Mouse (Mus musculus) kidney, adult 2 months (tissue): Measurements from ENCODE around the gene AI837181. TPM values are rescaled to one million over a fixed set of nuclear protein-coding genes. Genes with fewer than 3 reads are reported as not detected.
"Not testable (repeated sequence)": the region's sequence is repeated elsewhere in the genome, so short reads cannot be mapped to it uniquely, and the experiment has no call there.

ENCODE experiments used
- DNase-seq: peaks from one replicate; pipeline ENCODE4 v3.0.0; 2021
- H3K27ac ChIP-seq: fragments of 200-500 bp; 2 replicates; pipeline ENCODE4 v1.5.1; 2012; ENCODE audit warnings: low read depth, low read length, control low read depth, inconsistent platforms; ENCODE audit not compliant: insufficient read depth
- H3K27me3 ChIP-seq: fragments of 200-500 bp; replicated peaks from 2 replicates; pipeline ENCODE4 v1.6.1; 2012; ENCODE audit warnings: mild to moderate bottlenecking, moderate library complexity, low read length, inconsistent platforms; ENCODE audit not compliant: control insufficient read depth, insufficient read depth
- H3K36me3 ChIP-seq: fragments of 200-500 bp; 2 replicates; pipeline ENCODE4 v1.6.1; 2012; ENCODE audit warnings: mild to moderate bottlenecking, moderate library complexity, low read length, inconsistent platforms; ENCODE audit not compliant: control insufficient read depth, insufficient read depth
- H3K4me1 ChIP-seq: fragments of 200-500 bp; 2 replicates; pipeline ENCODE4 v1.6.1; 2011; ENCODE audit warnings: low read length; ENCODE audit not compliant: control insufficient read depth, insufficient read depth
- H3K4me3 ChIP-seq: fragments of 200-500 bp; 2 replicates; pipeline ENCODE4 v1.5.1; 2011; ENCODE audit warnings: mild to moderate bottlenecking, low read depth, low read length, control low read depth; ENCODE audit not compliant: insufficient read depth
- CTCF ChIP-seq: fragments of 200-500 bp; conservative IDR thresholded peaks from 2 replicates; pipeline ENCODE4 v1.5.1; 2011; ENCODE audit warnings: low read depth, mild to moderate bottlenecking, control low read depth, low read length, moderate library complexity, mixed read lengths; ENCODE audit not compliant: insufficient read depth, insufficient read length
- POLR2A ChIP-seq: fragments of 200-500 bp; IDR thresholded peaks from one replicate; pipeline ENCODE4 v1.6.1; 2011; ENCODE audit warnings: low read depth, low read length, control low read depth
- WGBS: fragments of 180-500 bp; shearing (Covaris S2); methylation state at CpG from one replicate; pipeline ENCODE4 v1.1.7; 2018; 5-methylcytosine and 5-hydroxymethylcytosine counted together
- polyA plus RNA-seq: library from polyadenylated mRNA; depleted of rRNA; stranded (reverse); fragments of >200 nt; gene quantifications from 2 replicates; pipeline ENCODE4 v1.2.3, GENCODE M21; 2012

The AI837181 gene
- polyA plus RNA-seq, 1 experiment, result 71.4 TPM

DNA sequence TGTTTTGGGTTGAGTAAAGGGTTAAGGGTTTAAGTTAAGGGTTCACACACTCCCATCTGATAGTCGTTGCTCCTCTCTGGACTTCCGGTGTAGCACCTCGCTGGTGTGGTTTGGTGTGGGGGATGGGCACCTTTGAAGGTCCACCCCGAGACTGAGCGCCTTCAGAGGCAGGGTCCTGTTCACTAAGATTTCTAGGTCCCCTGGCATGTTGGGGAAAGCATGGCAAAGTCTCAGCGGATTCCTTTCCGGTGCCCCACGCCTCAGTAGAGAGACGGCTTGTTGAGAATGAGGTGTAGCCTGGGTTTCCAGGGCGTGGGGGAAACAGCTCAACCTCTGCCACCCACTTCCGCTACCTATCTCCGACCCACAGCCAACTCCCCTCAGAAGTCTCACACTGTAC lies 35.3 kb upstream of the AI837181 start:
- Histone ChIP-seq H3K27me3 (no peaks in the 10 kb centered on the region), H3K4me1 (peaks cover 11% of the 10 kb centered on the region; the same call in 1 of the 2 replicates), H3K27ac (no peak overlapping the region), H3K36me3 (no peaks in the 10 kb centered on the region), H3K4me3 (peak overlapping the region; percentile 39)
- TF ChIP-seq POLR2A (no peak), CTCF (no peak)
- DNase-seq, result peak; percentile 29
- 7% methylated on average over 12 of the region's 12 CpGs for WGBS

DNA sequence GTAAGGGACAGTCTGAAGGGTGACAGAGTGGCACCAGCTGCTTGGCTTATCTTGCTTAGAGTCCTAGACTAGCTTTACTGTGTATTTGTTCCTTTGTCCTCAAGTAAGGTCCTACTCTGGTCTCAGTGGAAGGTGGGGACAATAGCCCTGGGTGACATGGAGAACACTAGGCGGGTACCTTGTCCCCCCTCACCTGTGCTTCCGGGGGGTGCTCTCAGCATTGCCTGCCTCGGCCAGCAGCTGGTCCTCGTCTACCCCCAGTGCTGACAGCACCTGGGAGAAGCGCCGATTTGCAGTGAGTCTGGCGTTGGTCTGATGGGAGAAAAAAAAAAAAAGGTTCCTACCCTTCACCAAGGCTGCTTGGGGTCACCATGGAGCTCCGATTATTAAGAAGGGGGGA lies 34.5 kb upstream of the AI837181 start:
- H3K4me3 ChIP-seq, result no peak overlapping the region
- peaks cover 11% of the 10 kb centered on the region; the same call in 1 of the 2 replicates for H3K4me1 ChIP-seq
- TF ChIP-seq POLR2A (no peak), CTCF (no peak)
- no peak for DNase-seq
- H3K27ac ChIP-seq, result no peak overlapping the region
- no peaks in the 10 kb centered on the region for H3K36me3 ChIP-seq
- WGBS, result 60% methylated on average over 8 of the region's 8 CpGs
- no peaks in the 10 kb centered on the region for H3K27me3 ChIP-seq

DNA sequence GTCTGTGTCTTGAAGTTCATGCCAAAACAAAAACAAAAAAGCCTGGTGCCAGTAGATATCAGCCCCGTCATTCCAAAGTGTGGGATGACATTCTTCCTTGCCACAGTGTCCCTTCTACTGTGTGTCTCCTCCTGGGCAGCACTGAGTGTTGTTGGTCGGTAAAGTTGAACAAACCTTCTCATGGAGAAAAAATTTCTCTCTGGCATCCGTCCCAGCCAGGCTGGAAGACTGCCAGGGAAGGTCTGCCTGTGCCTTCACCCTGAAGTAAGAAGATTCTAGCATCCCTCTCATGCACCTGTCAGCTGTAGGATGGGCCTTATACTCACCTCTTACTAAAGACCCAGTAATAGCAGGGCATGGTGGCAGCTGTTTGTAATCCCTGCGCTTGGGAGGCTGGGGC lies 32.1 kb upstream of the AI837181 start:
- 36% methylated on average over 4 of the region's 4 CpGs for WGBS
- H3K27ac ChIP-seq, result no peak overlapping the region
- H3K4me1 ChIP-seq, result peaks cover under 1% of the 10 kb centered on the region; the same call in 1 of the 2 replicates
- no peak overlapping the region for H3K4me3 ChIP-seq
- no peaks in the 10 kb centered on the region for H3K27me3 ChIP-seq
- DNase-seq, result peak; percentile 85
- H3K36me3 ChIP-seq, result no peaks in the 10 kb centered on the region
- no peak for TF ChIP-seq POLR2A
- no peak for TF ChIP-seq CTCF

DNA sequence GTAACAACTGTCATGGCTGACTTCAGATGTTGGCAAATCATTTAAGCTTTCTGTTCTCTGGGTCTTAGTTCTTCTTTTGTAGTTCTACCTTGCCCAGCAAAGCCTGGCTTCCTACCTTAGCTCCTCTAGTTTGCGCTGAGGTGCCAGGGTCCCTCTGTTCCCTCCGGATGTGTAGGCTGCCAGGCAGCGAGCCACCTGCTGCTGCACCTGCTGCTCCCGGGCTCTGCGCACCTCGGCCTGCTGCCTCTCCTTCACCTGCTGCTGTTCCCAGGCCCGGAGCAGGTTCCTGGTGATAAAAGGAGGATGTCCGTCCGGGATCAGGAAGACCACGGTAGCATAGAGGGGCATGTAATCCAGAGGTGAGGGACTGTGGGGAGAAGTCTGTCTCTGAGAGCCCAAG lies 30.8 kb upstream of the AI837181 start:
- Histone ChIP-seq H3K4me3 (no peak overlapping the region), H3K27me3 (no peaks in the 10 kb centered on the region), H3K4me1 (no peaks in the 10 kb centered on the region), H3K36me3 (no peaks in the 10 kb centered on the region), H3K27ac (no peak overlapping the region)
- DNase-seq, result no peak
- TF ChIP-seq CTCF (no peak), POLR2A (no peak)
- WGBS, result 50% methylated on average over 10 of the region's 10 CpGs

DNA sequence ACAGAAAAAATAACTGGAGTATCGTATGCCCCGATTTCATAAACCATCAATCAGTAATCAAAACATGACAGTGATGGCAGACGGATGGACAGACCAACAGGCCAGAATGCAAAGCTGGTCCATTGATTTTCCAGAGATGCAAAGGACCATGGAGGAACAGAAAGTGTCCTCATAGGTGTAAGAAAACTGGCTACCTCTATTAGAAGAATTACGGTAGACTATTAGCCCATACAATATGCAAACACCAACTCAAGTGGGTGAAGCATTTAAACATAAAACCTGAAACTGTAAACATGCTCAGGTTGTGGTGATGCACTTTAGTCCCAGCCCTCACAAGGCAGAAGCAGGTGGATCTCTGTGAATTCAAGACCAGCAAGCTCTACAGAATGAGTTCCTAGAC lies 29.6 kb upstream of the AI837181 start:
- Histone ChIP-seq H3K4me1 (no peaks in the 10 kb centered on the region), H3K27ac (no peak overlapping the region), H3K4me3 (no peak overlapping the region), H3K36me3 (no peaks in the 10 kb centered on the region), H3K27me3 (no peaks in the 10 kb centered on the region)
- no peak for DNase-seq
- TF ChIP-seq POLR2A, result no peak
- no peak for TF ChIP-seq CTCF
- 71% methylated on average over 4 of the region's 4 CpGs for WGBS

DNA sequence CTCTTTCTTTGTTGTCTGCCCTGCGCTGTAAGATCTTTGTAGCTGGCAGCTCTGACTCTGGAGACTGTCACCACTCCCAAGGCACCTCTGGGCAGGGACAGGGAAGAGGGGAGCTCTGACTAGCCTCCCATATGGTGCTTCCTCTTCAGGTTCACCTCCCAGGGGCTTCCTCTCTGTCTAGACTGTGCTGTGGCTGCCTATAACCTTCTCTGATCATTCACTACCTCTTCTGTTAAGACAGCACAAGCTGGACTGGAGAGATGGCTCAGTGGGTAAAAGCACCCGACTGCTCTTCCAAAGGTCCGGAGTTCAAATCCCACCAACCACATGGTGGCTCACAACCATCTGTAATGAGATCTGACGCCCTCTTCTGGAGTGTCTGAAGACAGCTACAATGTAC lies 23.9 kb upstream of the AI837181 start:
- not testable (repeated sequence) for H3K36me3 ChIP-seq, H3K4me1 ChIP-seq, H3K27me3 ChIP-seq, DNase-seq, H3K27ac ChIP-seq, H3K4me3 ChIP-seq
- WGBS, result 79% methylated on average over 4 of the region's 4 CpGs

DNA sequence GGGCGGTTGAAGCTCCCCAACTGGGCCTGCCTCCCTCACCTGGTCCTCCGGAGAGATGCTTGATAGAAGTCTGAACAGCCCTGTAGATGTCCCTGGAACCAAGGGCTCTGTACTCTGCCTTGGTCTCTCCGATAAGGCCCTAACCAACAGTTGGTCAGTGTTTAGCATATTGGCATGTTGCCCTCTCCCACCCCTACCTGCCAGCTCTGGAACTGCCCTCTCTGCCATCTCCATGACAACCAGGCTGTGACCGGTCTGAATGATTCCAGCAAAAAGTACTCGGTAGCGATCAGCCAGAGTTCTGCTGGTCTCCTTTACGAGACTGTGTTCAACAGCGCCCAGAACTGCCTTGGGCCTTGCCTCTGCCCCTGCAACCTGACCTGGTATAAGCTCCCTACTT lies 22.7 kb upstream of the AI837181 start, which contains the start of gene Tsga10ip:
Gene Tsga10ip, minus strand, starts transcription at position 234 of the 400 bp plus-strand sequence.
- H3K27ac ChIP-seq, result no peak within 1 kb of the TSS
- WGBS, result 56% methylated on average over 8 of the region's 8 CpGs
- peaks cover 4% of the 10 kb centered on the region; the same call in 1 of the 2 replicates for H3K4me1 ChIP-seq
- no peak for TF ChIP-seq POLR2A
- no peak for TF ChIP-seq CTCF
- DNase-seq, result no peak
- no peaks in the 10 kb centered on the region for H3K36me3 ChIP-seq
- H3K27me3 ChIP-seq, result no peaks in the 10 kb centered on the region
- no peak within 1 kb of the TSS for H3K4me3 ChIP-seq

DNA sequence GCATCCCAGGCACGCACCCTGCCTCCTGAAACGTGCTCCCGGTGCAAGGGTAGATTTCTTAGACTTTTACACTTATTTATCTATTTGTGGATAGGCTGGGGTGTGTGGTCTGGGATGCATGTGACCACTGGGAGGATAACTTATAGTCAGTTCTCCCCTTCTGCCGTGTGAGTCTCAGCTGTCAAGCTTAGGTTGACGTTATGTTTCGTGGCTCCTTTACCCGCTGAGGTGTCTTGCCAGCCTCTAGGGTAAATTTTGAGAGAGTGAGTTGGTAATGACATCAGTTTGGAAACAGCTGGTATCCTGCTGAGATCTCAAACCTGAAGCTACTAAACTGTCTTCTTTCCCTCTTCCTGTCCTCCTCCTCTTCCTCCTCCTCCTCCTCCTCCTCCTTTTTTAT lies 19.0 kb upstream of the AI837181 start:
- H3K4me1 ChIP-seq, result peaks cover 16% of the 10 kb centered on the region
- H3K4me3 ChIP-seq, result peak overlapping the region; percentile 30
- no peak for DNase-seq
- H3K27ac ChIP-seq, result peak overlapping the region; percentile 93
- no peak for TF ChIP-seq POLR2A
- TF ChIP-seq CTCF, result no peak
- WGBS, result 17% methylated on average over 7 of the region's 7 CpGs
- no peaks in the 10 kb centered on the region for H3K36me3 ChIP-seq
- H3K27me3 ChIP-seq, result no peaks in the 10 kb centered on the region
